Mouse (Mus musculus) G1E (cell line): Measurements from ENCODE around the gene Polr3a.

Experiments used
- CTCF ChIP-seq: IDR thresholded peaks from 2 replicates; pipeline ENCODE4 v1.5.1; 2012; ENCODE audit warnings: low read depth, low read length, inconsistent platforms, mixed read lengths
- GATA1 ChIP-seq: IDR thresholded peaks from 2 replicates; pipeline ENCODE4 v1.6.1; 2012; ENCODE audit warnings: borderline replicate concordance, low read length, inconsistent platforms, mixed read lengths

DNA sequence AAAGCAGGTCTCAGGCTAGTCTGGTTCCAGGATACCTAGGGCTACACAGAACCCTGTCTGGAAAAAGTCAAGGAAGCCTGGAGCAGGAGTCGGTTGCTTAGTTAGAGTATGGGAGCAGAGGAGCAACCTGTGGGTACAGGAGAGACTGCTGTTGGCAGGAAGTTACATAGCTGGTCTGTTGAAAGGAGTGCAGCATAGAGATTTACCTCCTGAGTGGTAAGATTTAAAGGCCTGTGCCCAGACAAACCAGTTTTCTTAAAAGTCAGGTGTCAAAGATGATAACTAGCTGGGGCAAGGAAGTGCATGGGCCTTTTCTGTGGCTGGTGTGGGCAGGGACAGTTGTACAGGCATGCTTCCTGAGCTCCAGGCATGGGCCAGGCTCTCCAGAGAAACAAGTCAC is 10.6 kb upstream of the Polr3a start:
- TF ChIP-seq GATA1: no peak
- TF ChIP-seq CTCF: no peak
